Mouse (Mus musculus) heart, postnatal 0 days (tissue): ENCODE measurements at regions not wholly inside any gene's neighbourhood (a gene's known extent, or its start where the extent isn't known, plus 50 kb on each side); places are given as distances from the start of the nearest gene placed in this dataset.

Experiments used
- CTCF ChIP-seq: IDR thresholded peaks from 2 replicates; pipeline ENCODE4 v1.5.1; 2016; ENCODE audit warnings: antibody characterized with exemption, control low read depth, low read depth
- EP300 ChIP-seq: IDR thresholded peaks from 2 replicates; pipeline ENCODE4 v1.6.1; 2016; ENCODE audit warnings: antibody characterized with exemption, low read depth

- no peak for TF ChIP-seq CTCF
- no peak for TF ChIP-seq EP300
These were observed 1478.0 kb upstream of the 1700008P02Rik start for GRCm38 (mm10) chr3:8098291-8098690.
